Mouse (Mus musculus) retina, postnatal 7 days (tissue): ENCODE results near the gene Sel1l3.

ENCODE experiments used
- DNase-seq: peaks from one replicate; pipeline ENCODE4 v3.0.0-alpha.2; 2012; ENCODE audit warnings: low read depth, low spot score

Gene Sel1l3

DNA sequence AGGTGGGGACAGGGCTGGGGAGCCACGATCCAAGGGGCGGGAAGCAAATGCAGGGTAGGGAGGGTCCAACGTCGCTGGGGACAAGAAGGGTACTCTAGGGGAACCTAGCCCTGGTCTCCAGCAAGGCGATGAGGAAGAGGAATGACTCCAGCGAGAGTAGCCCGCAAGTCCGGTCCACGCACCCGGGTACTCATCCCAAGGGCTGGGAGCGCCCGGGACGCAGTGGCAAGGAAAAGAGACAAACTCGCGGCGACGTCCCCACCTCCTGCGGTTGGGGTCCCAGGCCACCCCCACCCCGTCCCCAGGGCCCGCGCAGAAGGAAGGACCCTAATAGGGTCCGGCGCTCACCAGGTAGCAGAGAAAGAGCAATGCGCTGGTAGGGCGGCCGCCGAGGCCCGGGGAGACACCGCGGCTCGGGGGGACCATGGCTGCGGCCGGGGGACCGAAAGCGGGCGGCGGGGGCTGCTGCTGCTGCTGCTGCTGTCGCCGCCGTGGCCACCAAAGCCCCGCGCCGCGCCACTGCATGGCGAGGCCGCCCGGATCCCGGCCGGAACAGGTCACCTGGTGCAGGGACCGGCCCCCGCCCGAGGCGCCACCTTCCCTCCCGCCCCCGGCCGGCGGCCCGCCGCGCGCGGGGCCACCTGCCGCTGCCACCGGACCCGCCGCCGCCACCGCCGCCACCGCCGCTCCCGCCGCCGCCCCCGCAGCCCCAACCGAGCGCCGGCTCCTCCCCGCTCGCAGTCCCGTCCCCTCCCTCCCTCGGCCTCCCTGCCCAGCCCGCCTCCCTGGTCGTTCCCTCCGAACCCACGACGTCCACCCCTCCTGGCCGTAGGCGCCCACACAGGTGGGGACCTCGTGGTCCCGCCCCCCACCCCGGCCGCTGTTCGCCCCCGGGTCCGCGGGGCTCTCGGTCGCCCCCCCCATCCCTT lies 681 bp downstream of the Sel1l3 start:
- no peak for DNase-seq

DNA sequence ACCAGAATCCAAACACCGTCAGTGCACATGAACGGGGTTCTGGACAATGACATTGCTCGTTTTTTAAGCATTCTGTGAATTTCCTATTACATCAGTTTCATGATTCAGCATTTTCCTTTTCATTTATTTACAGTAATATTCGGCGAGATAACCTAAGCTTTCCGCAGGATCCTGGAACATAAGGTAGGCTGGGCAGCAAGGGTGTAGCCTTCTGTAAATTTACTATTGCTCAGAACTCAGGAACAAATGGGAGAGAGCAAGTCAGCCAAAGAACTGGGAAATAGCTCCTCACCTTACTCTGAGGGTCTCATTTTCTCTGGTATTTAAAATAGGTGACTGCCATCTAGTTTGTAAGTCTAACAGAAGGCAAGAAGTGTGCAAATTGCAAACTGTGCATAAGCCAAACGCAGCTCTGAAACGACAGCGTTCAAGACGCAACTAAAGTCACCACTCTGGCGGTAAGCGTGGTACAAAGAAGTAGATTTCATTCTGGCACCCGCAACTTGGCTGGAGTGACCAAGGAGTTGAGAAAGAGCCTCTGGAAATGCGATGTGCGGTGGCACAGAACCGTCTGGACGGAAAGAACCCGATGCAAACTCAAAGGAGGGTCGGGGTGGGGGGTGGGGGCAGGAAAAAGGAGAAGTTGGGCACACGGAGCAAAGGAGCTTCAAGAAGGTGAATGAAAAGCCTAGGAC lies 1.5 kb downstream of the Sel1l3 start:
- DNase-seq, result no peak

DNA sequence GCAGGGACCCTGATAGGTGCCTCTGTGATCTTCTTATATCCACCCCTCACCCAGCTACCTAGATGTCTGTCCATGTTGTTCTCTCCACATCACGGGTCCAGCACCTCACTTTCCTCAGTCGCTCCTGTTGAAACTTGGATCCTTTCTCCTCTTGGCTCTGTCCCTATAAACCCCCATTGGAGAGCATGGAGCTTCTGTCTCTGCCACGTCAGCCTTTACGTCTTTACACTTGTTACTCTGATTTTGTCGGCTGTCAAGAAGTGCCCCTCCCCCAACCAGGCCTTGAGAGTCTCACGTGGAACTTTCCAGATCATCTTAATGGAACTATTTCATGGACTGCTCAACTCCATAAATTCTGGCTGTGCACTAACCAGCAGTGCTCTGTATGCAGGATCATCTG lies 2.5 kb downstream of the Sel1l3 start:
- no peak for DNase-seq

DNA sequence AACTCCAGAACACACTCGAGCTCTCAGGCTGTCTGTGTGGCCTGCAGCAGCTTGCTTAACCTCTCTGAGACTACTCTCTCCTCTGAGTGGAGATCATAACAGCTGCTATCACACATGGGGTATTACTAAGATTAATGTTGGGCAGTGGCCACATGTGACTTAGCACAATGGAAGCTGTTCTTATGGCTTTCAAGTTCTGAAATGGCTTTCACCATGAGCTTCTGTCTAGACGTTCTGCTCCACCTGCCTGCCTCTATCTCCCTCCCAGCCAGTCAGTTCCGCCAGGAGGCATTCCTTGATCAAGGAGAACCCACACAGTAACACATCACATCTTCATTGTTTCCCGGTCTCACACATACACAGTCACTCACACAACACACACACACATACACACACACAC lies 3.2 kb downstream of the Sel1l3 start:
- no peak for DNase-seq

DNA sequence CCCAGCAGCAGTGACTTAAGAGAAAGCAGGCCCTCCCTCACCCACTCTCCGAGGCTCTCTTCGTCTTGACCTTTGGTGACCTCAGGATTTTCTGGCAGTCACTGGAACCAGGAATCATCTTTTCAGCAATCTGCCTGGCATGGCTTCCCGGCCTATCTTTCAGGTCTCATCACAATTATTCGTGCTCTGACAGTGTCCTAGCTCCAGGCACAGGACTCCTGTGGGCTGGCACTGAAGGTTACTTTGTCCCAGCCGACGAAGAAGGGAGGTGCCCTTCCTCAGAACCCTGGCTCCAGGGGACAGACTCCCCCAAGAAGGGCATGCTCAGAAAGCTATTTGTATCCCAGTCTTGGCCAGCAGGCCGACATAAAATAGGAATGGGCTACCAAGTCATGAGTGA lies 4.0 kb downstream of the Sel1l3 start:
- DNase-seq, result no peak

DNA sequence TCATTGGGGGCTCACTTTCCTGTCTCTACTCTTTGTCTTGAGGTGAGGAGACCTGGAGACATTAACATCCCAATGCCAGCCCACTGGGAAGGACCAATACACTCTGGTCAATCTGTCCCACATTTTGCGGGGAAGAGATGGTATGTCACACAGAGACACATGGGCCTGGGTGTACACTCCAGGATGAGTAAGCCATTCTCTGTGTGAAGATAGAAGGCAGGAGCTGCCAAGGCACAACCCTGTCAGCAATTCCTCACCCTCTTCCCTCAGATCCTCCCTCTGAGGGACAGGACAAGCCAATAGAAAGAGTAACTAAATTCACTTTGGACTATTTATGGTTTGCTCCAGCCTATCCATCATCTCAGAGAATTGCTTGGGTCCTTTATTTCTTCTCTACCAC lies 5.0 kb downstream of the Sel1l3 start:
- no peak for DNase-seq

DNA sequence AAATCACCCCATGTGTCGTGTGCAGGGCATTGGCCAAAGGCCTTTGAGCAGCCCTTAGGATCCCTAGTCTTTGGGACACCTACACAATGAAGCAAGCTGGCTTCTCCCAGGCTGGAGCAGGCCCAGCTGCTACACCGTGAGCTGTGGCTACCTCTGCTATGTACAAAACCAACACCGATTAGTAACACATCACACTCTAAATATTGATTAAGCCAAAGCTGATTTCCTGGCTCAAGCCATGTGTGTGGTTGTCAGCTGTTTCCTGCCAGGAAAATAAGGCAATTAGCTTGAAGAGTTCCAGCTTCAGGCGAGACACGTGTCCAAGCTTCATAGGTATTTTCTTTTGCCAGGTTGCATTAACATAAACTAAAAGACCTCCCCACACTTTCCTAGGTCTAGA lies 7.2 kb downstream of the Sel1l3 start:
- DNase-seq, result no peak

DNA sequence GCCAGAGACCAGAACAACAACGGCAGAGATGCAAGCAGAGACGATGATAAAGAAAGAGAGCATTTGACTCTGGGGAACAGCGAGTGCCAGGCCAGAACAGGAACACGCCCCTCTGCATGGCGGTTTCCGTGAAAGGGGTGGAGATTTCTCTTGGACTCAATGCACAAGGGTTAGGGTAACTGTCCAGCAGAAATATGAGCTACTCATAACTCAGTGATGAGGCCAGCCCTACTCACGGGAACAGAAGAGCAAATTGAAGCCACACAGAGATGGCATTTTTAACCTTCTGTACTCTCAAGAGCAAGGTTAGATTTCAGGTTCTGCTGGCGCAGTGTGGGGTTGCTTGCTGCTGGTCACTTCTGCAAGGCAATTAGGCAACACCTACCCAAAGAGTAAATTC lies 11.0 kb downstream of the Sel1l3 start:
- DNase-seq, result no peak

DNA sequence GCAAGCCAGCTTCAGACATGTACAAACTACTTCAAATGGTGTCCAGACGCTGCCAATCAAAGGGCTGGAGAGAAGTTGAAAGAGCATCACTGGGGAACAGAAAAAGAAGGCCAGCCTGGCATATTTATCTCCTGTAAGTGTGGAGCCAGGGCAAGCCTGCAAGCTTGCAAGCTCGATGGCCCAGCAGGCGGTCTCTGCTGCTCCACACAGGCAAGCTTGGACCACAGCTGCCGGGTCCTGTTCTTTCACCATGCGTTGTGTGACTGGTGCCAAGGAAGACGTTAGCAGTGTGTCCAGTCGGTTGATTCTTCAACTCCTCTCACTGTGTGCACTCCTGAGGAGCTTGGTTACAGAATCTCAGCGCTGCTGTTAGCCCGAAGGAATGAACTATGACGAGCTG lies 12.9 kb downstream of the Sel1l3 start:
- no peak for DNase-seq

DNA sequence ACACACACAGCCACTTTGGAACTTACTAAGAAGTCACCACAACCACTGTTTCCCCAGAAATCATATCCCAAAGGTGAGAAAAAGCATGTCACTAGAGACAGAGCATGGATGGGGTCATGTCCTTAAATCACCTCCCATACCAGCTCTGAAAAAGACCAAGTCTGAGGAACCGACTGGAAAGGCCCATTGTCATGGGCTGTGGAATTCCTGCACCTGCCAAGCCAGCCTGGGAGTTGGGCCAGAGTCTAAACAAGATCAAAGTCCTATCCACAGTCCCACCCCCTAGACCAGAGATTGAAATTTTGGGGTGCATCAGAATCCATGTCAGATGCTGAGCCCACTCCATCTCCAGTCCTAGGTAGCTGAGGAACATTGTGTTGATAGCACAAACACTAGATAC lies 15.3 kb downstream of the Sel1l3 start:
- no peak for DNase-seq

DNA sequence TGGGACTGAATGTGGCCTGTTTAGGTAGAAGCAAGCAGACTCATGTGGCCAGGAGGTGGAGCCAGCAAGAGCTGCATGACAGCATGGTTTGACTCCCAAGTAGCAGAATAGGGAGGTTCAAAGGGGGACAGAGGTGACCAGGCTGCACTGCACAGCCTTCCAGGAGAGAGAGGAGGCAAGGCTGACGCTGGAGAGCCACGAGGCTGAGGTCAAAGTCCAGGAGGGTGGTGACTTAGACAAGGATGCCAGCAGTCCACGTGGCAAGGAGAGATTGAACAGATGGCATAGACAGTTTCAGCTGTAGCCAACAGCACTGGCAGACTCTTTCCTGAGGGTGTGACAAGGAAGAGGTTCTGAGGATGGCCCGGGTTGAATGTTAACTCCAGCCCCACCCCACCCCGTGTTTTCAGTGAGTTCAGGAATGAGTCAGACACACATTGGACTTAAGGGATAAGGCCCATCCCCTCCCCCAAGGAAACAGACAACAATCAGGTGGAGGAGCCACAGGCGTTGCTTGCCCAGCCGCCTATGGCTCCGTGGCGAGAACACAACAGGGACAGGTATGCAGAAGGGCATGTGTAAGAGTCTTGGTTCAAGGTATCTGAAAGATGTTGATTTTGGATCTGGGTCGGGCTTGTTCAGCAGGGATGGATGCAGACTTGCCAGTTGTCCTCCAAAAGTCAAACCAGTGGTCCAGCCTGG lies 17.2 kb downstream of the Sel1l3 start:
- DNase-seq, result no peak

DNA sequence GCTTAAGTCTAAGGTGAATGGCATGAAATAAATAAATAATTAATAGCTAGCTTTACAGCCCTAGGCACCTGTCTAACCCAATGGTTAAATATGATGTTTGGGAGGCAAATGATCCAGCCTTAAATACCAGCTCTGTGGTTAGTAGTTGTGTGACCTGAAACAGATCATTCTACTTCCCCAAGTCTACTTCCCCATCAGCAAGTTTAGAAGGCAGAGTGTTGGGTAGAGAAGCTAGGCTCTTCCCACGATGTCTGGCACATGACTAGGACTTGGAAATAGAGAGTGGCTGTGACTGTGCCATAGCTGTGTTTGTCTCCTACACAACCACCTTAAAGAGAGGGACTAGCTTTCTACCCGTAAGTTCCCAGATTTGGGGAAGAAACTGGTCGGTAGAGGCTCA lies 18.9 kb downstream of the Sel1l3 start:
- DNase-seq, result no peak

DNA sequence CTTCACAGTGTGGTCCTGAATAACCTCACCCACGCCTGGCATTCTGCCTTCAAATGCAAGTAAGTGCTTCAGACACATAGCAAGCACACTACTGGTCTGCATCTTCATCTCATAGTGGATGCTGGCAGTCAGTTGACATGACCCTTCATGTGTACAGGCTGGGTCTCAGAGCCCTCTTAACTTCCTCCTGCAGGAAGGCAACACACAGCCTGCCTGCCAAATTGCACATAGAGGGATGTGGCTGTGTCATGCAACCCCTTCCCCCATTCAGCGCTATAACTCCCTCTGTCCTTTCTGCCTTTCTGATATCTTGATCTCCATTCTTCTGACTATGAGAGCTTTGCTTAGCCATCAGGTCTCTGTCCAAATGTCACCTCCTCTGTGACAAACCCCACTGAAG lies 19.3 kb downstream of the Sel1l3 start:
- DNase-seq, result no peak

DNA sequence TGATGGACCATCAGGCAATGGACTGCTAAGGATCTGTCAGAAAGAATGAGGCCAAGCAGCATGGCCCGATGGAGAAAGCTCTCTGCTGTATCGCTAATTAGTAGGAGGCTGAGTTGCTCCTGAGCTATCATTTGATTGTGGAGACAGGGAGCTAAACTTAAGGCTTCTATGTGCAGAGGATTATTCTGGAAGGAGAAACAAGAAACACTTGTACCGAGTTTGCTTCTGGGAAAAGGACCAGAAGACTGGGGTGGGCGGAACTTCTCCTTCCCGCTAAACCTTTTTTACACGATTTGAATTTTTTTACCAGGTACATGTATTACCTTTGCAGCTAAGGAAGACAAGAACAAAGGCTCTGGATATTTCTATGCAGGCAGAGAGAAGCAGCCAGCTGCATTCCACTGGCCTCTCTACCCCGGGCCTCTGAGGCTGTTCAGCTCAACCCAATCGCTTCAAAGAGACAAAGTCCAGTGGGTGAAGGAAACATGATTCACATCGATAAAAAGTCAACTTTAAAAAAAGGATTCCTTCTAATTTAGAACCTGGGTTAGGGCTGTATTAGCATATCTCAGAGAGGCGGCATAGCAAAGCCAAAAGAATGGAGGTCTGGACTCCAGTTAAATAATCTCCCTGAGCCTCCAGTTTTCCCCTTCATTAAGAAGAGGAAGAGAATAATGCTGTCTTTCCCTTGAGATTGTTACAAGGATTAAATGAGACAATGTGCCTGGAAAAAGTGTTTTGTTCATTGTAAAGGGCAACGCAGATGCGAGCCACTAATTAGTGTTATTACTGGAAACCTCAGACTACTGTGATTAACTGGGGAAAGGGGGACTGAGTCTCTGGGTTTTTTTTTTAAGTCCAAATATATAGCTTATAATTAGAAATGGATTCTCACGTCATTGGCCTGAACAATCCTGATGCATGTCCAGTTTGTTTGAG lies 20.4 kb downstream of the Sel1l3 start:
- no peak for DNase-seq

DNA sequence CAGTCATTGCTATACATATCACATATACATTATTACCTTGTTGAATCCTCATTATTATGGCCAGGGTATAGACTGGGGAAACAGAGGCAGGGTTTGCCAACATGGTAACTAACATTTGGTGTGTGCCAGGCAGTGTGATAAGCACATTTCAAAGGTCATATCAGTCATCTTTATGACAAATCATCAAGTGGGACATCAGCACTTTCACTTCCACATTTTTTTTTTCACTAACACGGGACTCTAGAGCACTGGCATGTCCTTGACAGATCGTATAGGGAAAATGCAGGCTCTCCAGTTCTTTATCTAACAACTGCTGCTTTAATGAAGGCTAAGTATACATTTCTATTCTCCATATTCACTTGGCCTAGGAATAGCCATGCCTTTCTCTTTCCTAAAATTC lies 25.1 kb downstream of the Sel1l3 start:
- DNase-seq, result no peak

DNA sequence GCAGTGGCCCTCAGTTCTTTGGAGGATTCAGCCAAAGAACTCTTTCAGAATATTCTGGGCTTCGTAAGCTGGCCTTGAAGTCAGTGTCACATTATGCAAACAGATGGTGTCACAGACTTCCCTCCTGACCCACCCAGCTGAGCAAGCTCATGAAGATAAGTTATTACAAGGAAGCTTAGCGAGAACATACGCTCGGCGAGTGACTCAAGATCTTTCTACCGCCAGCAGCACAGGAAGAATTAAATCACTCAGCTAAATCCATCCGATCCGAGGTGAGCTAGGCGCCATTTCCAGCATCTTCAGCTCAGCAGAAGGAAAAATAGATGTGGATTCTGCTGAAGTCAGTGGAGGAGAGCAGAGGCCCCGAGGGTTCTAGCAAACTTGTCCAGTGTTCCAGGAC lies 26.5 kb downstream of the Sel1l3 start:
- peak; percentile 33 for DNase-seq

DNA sequence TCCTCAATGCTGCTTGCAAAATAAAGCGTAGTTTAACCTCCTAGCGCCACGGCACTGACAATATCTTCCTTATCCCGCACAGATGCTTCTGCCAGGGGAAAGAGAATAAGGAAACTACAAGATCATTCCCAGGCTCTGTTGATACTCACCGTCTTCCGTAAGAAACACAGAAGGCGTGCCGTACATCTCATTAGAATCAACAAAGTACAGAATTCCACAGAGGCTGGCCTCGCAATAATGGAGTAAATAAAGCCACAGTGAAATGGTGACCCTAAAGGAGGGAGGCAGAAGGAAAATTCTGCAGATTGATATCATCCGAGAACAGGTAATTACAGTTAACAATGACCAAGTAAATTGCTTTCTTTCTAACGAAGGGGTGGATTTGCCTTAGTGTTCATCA lies 27.9 kb downstream of the Sel1l3 start:
- DNase-seq, result no peak

DNA sequence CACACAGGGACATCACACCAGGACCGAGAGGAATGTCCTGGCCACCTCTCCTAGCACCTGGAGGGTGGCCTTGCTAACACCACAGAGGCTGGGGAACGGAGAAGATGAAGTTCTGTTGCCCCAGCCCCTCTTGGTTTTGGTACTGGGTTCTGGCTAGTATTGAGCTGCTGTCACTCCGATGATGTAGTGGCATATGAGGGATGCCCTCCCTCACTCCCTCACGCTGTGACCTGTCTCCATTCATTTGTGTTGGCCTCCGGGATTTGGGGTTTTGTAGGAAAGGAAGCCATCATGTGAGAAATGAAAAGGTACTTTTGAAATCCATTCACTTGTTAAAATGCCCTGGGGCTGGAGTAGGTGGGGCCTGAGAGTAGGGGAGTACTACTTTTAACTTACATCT lies 33.8 kb downstream of the Sel1l3 start:
- DNase-seq, result no peak

DNA sequence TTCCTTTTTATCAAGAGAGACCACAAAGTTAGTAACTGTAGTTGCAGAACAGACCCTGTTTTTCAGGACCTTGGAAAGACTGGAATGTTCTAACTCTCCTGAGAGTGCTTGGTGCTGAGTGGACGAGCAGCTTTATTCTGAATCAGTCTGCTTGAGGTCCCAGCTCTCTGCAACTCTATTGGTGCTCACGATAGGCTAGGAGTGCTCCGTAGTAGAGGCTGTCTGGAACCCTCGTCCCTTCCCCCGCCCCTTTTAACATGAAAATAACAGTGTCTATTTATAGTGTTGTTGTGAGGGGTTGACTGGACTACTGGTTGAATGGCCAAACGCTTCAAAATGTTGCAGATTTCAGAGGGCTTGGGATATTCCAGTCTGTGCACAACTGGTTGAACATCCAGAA lies 37.0 kb downstream of the Sel1l3 start:
- DNase-seq, result no peak

DNA sequence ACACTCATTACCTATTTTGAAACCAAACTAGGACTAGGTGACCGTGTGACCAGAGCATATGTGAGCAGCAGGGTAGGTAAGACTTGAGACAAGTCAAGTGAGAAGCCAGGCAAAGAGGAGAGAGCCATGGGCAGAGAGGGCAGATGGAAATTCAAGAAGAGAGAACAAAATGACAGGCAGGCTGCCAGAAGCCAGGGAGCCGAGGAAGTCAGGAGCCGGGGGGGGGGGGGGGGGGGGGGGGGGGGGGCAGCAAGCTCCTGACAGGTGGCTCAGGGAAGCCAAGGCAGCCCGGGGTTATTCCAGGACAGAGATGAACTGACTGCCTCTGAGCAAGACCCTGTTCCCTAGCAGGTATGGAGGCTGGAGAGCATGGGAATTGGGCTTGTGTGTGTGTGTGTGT lies 37.7 kb downstream of the Sel1l3 start:
- no peak for DNase-seq

DNA sequence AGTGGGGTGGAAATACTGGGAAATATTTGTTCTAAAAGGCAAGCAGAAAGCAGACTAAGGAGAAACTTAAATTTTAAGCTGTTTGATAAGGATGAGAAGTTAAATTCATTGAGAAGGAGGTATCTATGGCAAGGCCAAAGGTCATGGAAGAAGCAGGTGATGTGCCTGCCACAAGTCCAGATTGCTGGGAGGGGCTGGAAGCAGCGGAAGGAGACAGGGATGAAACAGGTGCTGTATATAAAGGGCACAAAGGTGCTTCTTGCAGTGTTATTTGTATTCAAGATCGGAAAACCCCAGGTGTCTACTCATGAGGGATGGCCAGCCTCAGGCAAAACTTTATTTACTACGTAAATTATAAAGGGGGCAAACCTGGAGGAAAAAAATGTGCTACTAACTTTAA lies 38.5 kb downstream of the Sel1l3 start:
- no peak for DNase-seq

DNA sequence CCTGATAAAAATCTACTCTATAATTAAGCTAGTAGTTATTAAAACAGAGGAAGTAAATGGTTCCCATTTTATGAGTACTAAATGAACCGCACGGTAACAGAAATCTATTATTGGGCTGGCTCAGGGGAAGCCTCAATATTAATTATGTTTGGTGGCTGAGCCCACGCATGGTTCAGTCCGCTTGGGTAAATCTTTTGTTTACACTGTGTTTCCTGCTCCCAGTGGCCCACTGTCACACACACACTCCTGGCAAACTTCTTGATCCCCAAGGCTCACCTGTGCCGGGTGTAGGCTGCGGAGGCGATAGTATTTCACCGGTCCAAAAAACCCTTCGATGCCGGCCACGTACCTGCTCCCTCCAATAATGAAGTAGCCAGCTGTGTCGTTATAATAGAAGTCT lies 39.3 kb downstream of the Sel1l3 start:
- no peak for DNase-seq
